Mouse (Mus musculus): ENCODE measurements around the gene Gldc.

Gldc gene

GRCm38 (mm10) chr19:30158189-30158588, 17.0 kb downstream of the Gldc start:
- no peak for DNase-seq (ENCODE audit: low read depth in 2 of 2, low spot score in 2 of 2)

GRCm38 (mm10) chr19:30157031-30157687, 18.1 kb downstream of the Gldc start:
- DNase-seq (ENCODE audit: low read depth in 2 of 2, low spot score in 2 of 2), result no peak

- no peak for DNase-seq (ENCODE audit: low read depth in 2 of 2, low spot score in 2 of 2)
Measured at GRCm38 (mm10) chr19:30153729-30154128, 21.5 kb downstream of the Gldc start.

- no peak for DNase-seq (ENCODE audit: low read depth in 2 of 2, low spot score in 2 of 2)
Measured at GRCm38 (mm10) chr19:30151290-30151689, 23.9 kb downstream of the Gldc start.

- no peak for DNase-seq (ENCODE audit: low read depth in 2 of 2, low spot score in 2 of 2)
Measured at GRCm38 (mm10) chr19:30149238-30149805, 25.9 kb downstream of the Gldc start.

- DNase-seq (ENCODE audit: low read depth in 2 of 2, low spot score in 2 of 2), result no peak
Measured at GRCm38 (mm10) chr19:30147306-30147705, 27.9 kb downstream of the Gldc start.

- DNase-seq (ENCODE audit: low read depth in 2 of 2, low spot score in 2 of 2), result no peak
Measured at GRCm38 (mm10) chr19:30146761-30147160, 28.5 kb downstream of the Gldc start.

- no peak for DNase-seq (ENCODE audit: low read depth in 2 of 2, low spot score in 2 of 2)
Measured at GRCm38 (mm10) chr19:30145106-30145505, 30.1 kb downstream of the Gldc start.

GRCm38 (mm10) chr19:30136308-30136707, 38.9 kb downstream of the Gldc start:
- no peak for DNase-seq (ENCODE audit: low read depth in 2 of 2, low spot score in 2 of 2)

GRCm38 (mm10) chr19:30128177-30128576, 47.1 kb downstream of the Gldc start:
- no peak for DNase-seq (ENCODE audit: low read depth in 2 of 2, low spot score in 2 of 2)

- DNase-seq (ENCODE audit: low read depth in 2 of 2, low spot score in 2 of 2), result no peak
Measured at GRCm38 (mm10) chr19:30125670-30126059, 49.6 kb downstream of the Gldc start.

GRCm38 (mm10) chr19:30124999-30125669, 50.1 kb downstream of the Gldc start:
- no peak for DNase-seq (ENCODE audit: low read depth in 2 of 2, low spot score in 2 of 2)

- no peak for DNase-seq (ENCODE audit: low read depth in 2 of 2, low spot score in 2 of 2)
Measured at GRCm38 (mm10) chr19:30118344-30119312, 56.6 kb downstream of the Gldc start.

- DNase-seq (ENCODE audit: low read depth in 2 of 2, low spot score in 2 of 2), result no peak
Measured at GRCm38 (mm10) chr19:30117775-30118174, 57.5 kb downstream of the Gldc start.

GRCm38 (mm10) chr19:30117241-30117640, 58.0 kb downstream of the Gldc start:
- no peak for DNase-seq (ENCODE audit: low read depth in 2 of 2, low spot score in 2 of 2)

- no peak for DNase-seq (ENCODE audit: low read depth in 2 of 2, low spot score in 2 of 2)
Measured at GRCm38 (mm10) chr19:30115606-30116005, 59.6 kb downstream of the Gldc start.

GRCm38 (mm10) chr19:30114919-30115441, 60.2 kb downstream of the Gldc start:
- no peak for DNase-seq (ENCODE audit: low read depth in 2 of 2, low spot score in 2 of 2)

GRCm38 (mm10) chr19:30112961-30113688, 62.1 kb downstream of the Gldc start:
- DNase-seq (ENCODE audit: low read depth in 2 of 2, low spot score in 2 of 2), result no peak

GRCm38 (mm10) chr19:30111421-30111820, 63.8 kb downstream of the Gldc start:
- no peak for DNase-seq (ENCODE audit: low read depth in 2 of 2, low spot score in 2 of 2)

- no peak for DNase-seq (ENCODE audit: low read depth in 2 of 2, low spot score in 2 of 2)
Measured at GRCm38 (mm10) chr19:30109122-30109521, 66.1 kb downstream of the Gldc start.
